Mouse (Mus musculus): ENCODE measurements around the gene Gabarapl1. TPM values are rescaled to one million over a fixed set of nuclear protein-coding genes. Genes with fewer than 3 reads are reported as not detected.

The Gabarapl1 gene
- polyA plus RNA-seq, 3 experiments from 2014 or later: 8.0 to 10.5 (median 8.1) TPM

DNA sequence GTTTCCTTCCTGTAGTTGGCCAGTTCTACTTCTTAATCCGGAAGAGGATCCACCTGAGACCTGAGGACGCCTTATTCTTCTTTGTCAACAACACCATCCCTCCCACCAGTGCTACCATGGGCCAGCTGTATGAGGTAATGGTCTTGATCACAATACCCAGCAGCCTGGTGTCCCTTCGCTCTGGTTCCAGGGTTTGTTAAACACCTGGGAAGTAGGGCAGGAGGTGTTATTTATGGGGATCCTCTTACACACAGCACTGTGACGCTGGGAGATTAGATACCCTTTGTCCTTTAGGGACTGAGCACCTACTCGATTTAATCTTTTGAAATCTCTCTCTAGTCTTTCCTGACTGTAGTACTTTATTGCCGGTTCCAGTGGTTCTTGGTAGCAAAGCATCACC lies 5.6 kb downstream of the Gabarapl1 start:
- ATAC-seq: no peak

DNA sequence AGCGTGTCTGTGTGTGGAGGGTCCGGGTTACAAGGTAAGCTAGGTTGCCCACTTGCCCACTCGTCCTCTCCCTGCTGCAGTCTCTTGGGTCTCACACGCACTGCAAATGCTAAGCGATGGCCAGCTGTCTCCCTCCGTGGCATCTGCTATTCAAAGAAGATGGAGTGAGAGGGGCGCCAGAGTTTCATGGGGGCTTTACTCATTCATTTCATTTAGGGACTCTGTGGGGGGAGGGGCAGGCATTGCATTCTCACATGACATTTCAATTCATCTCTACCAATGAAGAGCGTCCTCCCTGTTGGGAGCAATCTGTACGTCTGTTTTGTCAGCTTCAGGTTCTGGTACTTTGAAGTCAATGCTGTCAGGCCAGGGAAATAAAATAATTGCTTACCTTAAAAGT lies 9.0 kb downstream of the Gabarapl1 start:
- ATAC-seq: no peak

DNA sequence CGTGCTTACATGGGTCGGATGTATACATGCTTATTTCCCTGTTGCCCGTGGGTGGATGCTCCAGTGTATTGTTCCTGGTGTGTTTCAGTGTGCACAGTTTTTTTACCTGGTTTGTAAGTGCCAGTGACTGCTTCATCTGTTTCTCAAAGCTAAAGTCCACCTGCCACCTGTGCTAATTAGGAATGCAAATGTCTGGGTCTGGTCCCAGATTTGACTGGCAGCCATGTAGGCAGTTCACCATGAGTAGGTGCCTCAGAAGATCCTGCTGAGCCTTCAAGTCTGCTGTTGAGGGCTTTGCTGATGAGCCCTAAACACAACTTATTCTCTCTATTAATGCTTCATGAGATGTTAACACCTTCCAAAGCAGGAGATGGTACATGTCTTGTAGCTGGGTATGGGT lies 9.6 kb downstream of the Gabarapl1 start:
- ATAC-seq: no peak

DNA sequence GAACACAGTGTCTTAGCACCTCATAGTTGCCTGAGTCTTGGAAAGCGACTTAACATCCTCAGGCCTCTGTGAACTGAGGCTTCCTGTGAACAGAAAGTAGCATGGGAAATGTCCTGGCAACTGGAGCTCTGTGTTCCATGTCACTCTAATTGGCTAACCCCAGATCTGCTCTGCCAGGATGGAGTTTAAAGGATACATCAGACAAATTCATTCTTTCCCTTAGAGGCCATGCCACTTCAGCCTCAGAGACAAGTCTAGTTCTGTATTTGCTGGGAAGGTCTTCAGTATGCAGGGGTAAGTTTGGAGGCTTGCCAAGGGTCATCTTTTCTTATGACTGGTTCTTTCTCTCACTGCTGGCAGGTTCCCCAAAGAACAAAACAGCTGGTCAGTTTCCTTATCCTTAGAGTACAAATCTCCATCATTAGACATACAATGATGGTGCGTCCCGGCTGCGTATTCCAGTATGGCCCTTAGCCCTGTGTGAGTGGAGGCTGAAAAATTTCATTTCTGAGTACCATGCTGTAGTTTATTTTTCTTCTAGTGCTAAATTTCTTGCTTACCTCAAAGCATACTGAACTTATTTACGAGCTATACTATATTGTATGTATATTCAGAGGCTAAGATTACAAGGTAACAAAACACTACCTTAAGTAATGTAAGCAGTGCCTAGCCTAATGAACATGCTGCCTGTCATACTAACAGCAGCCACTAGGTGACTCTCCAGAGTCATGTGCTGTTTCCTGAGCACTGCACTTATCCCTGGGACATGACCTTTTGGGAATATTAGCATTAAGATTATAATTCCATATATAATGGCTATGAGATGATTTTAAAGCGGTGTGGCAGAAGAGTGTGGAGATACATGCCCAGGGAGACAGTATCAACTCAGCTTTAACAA lies 11.0 kb downstream of the Gabarapl1 start:
- ATAC-seq: peak; percentile 71

DNA sequence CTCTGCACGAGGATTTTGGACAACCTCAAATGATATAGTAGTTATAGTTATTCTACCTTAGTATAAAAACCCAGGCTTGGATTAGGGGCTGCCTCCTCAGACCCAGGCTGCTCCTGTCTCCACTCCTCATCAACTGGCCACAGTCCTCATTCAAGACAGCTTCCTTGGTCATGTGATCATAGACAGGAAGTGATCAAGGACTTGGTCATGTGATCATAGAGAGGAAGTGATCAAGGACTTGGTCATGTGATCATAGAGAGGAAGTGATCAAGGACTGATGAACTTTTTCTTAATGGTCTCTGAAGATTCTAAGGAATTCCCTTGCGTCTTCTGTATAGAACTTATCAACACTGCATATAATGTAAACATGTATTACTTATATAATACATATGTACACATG lies 14.3 kb downstream of the Gabarapl1 start:
- ATAC-seq: no peak

DNA sequence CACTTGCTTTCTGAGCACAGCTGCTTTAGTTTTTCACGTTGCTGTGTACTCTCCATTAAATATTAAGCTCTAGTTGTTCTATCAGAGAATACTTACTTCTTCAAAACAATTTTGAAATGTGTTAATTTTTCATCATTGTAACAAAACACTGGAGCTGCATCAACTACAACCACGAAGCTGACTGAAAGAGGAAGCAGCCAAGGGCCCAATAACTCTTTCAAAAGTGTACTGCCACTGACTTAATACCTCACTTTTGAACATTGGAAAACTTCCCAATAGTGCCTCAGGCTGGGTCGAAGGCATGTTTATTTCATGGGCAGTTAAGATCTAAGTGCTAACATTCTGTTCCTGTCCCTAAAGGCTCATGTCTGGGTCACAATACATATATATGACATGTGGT lies 15.0 kb downstream of the Gabarapl1 start:
- no peak for ATAC-seq

DNA sequence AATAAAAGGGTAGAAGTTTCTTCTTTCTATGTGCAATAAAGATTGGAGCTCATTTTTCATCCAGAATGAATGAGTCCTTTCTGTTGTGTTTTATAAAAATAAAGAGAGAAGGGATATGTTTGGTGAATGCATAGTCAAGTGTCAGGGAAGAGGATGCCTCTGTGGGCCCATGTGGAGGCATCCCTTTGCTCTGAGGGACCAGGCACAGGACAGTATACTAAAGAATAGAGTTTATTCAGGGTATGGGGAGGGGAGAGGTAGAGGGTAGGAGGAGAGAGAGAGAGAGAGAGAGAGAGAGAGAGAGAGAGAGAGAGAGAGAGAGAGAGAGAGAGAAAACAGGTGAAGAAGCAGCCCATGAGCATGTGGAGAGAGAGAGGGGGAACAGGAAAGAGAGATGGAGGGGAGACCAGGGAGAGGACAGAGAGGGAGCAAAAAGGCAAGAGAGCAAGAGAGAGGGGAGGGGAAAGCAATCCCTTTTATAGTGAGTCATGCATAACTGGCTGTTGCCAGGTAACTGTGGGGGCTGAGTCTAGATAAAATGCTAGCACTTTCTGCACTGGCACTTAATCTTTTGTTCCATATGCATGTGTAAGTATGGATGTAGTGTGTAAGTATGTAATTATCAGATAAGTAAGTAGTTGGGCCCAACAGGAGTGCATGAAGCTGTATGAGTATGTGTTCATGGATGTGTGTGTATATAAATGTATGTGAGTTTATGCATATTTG lies 24.5 kb downstream of the Gabarapl1 start:
- no peak for ATAC-seq

DNA sequence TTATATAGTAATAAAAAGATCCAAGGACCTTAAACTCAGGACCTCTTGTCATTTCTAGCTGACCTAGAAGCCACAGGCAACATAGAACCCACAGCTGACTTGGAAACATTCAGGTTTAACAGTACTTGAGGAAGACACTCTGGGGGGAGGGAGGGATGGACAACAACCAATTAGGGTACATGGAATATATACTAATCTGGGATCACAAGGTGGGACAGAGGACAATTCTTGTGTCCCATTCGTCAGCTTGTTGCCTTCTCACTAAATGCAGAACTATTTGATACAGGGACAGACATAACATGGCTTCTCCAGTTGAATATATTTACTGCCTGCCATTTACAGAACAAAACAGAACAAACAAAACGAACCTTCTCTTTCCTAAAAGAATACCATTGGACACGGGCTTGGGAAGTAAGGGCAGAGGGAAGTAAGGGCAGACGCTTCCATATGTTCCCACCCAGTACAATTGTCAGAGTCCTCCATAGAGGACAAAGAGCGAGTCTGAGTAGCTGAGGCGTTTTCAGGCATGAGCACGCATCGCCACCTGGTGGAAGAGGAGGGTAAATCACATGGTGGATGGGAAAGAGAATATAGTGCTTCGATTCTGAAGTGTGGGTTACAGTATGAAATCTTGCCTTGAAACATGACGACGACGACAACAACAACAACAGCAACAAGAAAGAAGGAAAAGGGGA lies 26.1 kb downstream of the Gabarapl1 start:
- ATAC-seq: peak; percentile 82

DNA sequence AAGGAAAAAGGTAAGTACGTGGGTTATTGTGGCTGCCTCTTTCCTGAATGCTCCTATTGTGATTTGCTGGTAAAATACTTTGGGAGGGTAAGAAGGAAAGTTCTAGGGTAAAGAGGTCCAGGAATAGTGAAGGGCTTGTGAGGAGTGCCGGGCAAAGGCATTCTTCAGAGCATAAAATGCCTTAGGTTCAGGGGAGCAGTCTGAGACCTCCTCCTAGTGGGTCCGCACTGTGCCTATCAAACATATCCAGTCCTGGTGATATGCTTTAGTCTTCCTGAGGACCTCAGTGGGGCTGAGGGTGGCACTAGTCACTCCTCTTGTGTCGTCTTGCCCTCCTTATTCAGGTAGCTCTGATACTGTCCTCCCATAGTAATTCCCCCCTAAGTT lies 26.7 kb downstream of the Gabarapl1 start:
- ATAC-seq: no peak

DNA sequence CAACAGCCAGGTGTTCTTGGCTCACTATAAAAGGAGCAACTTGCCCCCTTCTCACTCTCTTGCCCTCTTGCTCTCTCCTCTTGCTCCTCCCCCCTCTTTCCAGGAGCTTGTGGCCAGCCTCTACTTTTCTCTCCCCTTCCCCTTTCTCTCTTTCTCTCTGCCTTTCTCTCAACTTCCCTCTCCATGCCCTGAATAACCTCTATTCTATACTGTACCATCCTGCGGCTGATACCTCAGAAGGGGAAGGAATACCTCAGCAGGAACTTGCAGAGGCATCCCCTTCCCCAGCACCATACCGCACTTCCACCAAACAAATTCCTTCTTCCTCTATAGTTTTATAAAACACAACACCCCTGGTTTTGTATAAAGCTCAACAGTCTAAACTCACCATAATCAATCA lies 32.3 kb downstream of the Gabarapl1 start:
- ATAC-seq: no peak

DNA sequence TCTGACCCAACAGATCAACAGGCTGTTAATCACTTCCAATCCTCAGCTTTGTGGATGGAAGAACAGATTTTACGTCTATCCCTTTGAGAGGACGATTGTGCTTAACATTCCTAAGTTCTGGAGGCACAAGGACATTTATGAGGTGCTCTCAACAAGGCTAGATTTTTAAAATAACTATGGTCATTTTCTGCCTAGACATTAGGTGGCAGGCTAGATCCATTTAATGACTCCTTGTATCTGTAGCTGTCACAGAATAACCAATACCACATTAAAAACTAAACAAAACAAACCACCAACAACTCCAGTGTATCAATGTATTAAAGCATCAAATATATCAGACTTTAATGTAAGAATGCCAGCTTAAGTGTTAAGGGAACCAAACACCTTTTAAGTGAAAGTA lies 42.4 kb downstream of the Gabarapl1 start:
- no peak for ATAC-seq

DNA sequence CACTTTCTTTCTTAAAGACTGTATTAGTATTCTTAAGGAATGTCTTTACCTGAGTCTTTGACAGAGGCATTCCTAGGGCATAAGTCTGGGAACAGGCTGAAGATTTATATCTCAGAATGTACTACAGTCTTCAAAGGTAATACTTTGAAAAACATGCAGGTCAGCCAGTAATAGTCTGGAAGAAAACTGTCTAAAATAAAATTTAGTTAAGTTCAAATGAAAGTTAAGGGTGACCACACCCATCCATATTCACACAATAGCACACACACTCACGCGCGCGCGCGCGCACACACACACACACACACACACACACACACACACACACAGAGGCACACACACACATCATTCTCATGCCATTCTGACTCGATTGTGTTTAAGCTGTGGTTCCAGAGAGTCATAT lies 44.6 kb downstream of the Gabarapl1 start, which contains the start of gene Klre1:
Gene Klre1, plus strand, starts transcription at position 301 of the 400 bp plus-strand sequence.
- no peak for ATAC-seq

DNA sequence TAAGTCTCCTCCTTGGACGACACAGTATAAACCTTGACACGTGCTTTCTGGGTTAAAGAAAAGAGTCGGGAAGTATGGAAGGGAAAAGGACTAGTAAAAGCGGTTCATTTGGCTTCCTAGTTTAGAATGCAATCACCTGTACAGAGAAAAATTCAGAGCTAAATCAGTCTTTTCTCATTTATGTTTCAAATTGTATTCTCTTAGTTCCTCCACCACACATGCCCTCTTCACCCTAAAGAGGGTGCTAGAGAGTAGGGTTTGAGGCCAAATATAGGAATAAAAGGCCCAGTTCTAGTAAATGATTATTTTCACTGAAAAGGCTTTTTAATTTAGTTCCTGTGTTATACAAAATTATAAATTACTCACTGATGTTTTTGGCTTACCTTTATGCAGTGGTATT lies 48.3 kb downstream of the Gabarapl1 start:
- ATAC-seq: no peak

DNA sequence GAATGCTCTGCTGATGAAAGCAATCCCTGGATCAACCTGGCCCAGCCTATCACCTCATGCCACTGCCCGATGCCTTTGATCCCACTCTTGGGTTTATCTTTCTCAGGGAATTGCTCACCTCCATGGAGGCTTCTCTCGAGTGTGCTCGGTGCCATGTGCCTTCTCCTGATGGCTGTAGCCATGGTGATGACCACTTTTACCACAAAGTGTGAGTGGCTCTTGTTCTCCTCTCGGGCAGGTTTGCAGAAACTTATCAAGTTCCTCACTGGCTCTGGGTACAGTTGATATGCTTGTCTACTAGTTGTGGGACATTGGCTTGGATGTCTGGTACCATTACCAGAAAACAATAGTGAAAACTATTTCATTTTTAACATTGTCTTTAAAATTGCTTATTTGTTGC lies 48.9 kb downstream of the Gabarapl1 start:
- ATAC-seq: no peak

DNA sequence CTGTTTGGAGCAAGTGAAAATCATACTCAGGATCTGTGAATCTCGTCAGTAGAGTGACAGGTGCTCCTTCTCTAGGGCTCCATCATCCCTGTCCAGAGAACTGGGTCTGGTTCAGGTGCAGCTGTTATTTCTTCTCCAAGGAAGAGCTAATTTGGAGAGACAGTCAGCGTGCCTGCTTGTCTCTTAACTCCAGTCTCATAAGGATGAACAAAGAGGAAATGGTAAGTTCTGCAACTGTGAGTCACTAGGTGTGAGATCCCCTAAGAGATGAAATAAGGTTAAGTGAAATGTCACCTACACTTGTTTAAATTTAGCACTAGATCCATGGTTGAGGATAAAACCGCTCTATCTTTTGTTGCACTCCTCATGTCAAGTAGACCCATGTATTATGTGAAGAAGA lies 50.1 kb downstream of the Gabarapl1 start:
- ATAC-seq: no peak

DNA sequence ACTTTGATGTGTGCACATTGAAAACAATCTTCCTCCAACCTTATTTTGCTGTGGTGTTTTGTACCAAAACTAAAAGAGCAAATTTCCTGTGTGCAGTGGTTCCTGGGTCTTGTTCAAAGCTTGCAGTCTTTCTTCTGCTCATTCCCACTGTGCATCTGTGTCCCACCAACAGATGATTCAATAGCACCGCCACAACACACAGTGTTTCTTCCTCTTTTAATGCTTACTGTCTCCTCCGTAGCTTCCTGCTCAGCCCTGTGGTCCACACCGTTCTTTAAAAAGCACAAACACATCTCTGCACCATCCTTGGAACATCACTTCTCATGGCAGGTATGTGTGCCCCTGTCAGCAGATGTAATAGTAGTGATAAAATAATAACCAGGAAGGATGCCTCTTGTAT lies 58.5 kb downstream of the Gabarapl1 start, which contains the start of gene Klrd1:
Gene Klrd1, plus strand, starts transcription at position 275 of the 400 bp plus-strand sequence.
- ATAC-seq: no peak

Other genes with a start within 250 kb of the Gabarapl1 start
- gene 4922502D21Rik, start 201.4 kb upstream of the Gabarapl1 start, polyA plus RNA-seq (2017; shearing (Covaris generic)): not detected
- 1 to 10 TPM in 1 of 3 experiments, not detected in 2; 2.0 TPM for gene Clec12a, start 190.5 kb upstream of the Gabarapl1 start, polyA plus RNA-seq (2017; shearing (Covaris generic))
- gene Clec12b, start 147.3 kb upstream of the Gabarapl1 start, polyA plus RNA-seq (2017; shearing (Covaris generic)): not detected
- gene Clec1b, start 135.9 kb upstream of the Gabarapl1 start, polyA plus RNA-seq (2017; shearing (Covaris generic)): under 1 TPM in 1 of 3 experiments, not detected in 2; 0.26 TPM
- not detected for gene Clec9a, start 124.3 kb upstream of the Gabarapl1 start, polyA plus RNA-seq (2017; shearing (Covaris generic))
- not detected for gene Clec1a, start 81.2 kb upstream of the Gabarapl1 start, polyA plus RNA-seq (2017; shearing (Covaris generic))
- gene Olr1, start 26.0 kb upstream of the Gabarapl1 start, polyA plus RNA-seq (2017; shearing (Covaris generic)): under 1 TPM in 1 of 3 experiments, not detected in 2; 0.25 TPM
- gene Tmem52b, start 20.6 kb upstream of the Gabarapl1 start, polyA plus RNA-seq (2017; shearing (Covaris generic)): not detected
- gene Klre1, start 44.7 kb downstream of the Gabarapl1 start, polyA plus RNA-seq (2017; shearing (Covaris generic)): under 1 TPM in 1 of 3 experiments, not detected in 2; 0.23 TPM
- 1 to 10 TPM in 1 of 3 experiments, under 1 TPM in 1, not detected in 1; 0.66 to 7.8 TPM for gene Klrd1, start 58.6 kb downstream of the Gabarapl1 start, polyA plus RNA-seq (2017; shearing (Covaris generic))
- gene Klrk1, start 90.7 kb downstream of the Gabarapl1 start, polyA plus RNA-seq (2017; shearing (Covaris generic)): 1 to 10 TPM in 1 of 3 experiments, under 1 TPM in 1, not detected in 1; 0.71 to 3.1 TPM
- gene Klrc3, start 110.2 kb downstream of the Gabarapl1 start, polyA plus RNA-seq (2017; shearing (Covaris generic)): not detected
- under 1 TPM in 1 of 3 experiments, not detected in 2; 0.39 TPM for gene Klrc2, start 127.5 kb downstream of the Gabarapl1 start, polyA plus RNA-seq (2017; shearing (Covaris generic))
- gene Klrc1, start 145.8 kb downstream of the Gabarapl1 start, polyA plus RNA-seq (2017; shearing (Covaris generic)): 1 to 10 TPM in 1 of 3 experiments, not detected in 2; 4.8 TPM
- under 1 TPM in 1 of 3 experiments, not detected in 2; 0.73 TPM for gene Klri1, start 184.0 kb downstream of the Gabarapl1 start, polyA plus RNA-seq (2017; shearing (Covaris generic))
- not detected for gene Klri2, start 207.3 kb downstream of the Gabarapl1 start, polyA plus RNA-seq (2017; shearing (Covaris generic))